Mouse (Mus musculus) ES-CJ7 (cell line): ENCODE measurements around the gene Arel1.
A peak's percentile ranks its signal among the peaks of the same experiment; 100 is the strongest.

ENCODE experiments used
- DNase-seq: peaks from one replicate; pipeline ENCODE4 v3.0.0; 2011; ENCODE audit warnings: low read depth, low spot score

Gene Arel1

DNA sequence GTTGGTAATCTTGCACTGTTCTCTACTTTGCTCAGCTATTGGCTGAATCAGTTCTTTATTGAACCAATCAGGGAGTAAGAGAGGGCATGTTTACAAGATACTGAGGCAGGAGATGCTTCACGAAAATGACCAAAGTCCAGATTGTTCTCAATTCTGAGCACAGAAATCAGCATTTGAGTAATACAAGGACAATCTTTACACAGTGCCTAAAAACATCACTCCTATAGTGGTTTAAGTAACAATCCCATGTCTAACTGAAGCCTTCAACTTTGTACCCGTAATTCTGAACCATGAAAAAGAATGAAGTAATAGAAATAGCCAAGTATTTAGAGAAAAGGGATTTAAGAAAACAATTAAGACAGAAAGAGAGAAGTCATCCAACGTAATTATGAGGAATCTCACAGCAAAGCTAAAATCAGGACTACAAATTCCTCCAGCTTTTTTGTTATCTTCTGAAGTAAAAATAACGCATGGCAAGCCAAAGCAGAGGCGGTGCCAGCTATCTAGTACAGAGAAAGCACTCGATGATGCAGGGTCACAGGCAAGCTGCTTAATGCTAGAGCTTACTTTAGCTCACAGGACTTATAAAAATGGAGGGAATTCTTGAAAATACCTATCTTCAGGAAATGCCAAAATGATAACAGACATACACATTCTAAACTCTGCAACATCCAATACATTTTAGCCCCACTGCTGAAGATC lies 22.0 kb downstream of the Arel1 start:
- no peak for DNase-seq

DNA sequence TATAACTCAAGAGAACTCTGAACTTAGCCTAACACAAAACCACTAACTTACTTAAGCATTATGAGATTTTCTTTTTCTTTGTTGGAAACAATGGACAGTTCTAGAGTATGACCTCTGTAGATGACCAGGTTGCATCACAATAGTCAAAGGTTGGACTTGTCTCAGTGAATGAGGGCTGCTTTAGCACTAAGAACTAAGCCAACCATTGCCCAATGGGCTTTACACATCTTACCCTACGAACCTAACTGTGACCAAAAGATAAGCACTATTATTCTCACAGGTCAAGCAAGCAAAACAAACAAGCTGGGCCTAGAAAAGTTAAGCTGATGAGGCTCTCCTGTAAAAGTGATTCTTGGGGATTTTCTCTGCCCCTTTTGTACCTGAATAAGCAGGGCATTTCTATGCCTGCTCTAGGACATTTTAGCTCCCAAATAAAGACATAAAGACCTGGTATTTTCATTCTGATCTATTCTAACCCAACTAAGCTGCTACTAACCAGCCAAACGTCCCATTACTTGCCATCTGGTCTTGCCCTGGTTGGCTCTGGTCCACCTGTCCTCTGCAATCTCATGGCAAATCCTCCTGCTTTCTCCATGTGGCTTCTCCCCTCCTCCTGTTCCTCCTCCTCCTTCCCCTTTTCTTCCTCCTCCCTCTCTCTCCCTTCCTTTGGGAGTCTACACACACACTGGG lies 22.7 kb downstream of the Arel1 start:
- no peak for DNase-seq

DNA sequence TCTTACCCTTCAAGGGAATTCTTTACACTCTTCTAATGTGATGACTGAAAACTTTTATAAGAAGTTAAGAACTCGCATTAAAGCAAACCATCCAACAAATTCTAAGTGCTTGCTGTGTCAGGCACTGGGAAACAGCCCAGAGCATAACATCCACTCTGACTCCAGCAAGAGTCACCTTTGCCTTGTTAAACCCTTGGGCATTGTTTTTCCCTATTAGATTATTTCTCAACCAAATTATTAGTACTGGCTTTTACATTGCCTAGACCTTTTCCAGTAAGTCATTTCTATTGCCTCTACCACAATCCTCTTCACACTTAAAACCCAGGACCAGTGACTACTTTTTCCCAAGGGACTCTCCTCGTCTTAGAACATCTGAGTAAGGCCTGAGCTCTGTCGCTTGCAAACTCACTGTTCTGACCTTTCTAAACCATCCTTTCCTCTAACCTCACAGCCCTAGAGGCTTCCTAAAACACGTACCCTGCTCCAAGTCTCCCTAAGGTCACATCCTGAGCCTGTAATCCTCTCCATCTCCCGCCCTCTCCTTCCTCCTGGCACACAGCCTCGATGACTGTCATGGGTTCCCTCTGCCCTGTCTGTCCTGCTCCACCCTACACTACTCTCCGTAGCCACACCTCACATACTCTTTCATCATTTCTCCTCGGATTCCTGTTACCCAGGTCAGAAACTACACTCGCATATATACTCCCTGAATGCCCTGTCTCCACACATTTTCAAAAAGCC lies 25.7 kb downstream of the Arel1 start:
- DNase-seq = no peak

DNA sequence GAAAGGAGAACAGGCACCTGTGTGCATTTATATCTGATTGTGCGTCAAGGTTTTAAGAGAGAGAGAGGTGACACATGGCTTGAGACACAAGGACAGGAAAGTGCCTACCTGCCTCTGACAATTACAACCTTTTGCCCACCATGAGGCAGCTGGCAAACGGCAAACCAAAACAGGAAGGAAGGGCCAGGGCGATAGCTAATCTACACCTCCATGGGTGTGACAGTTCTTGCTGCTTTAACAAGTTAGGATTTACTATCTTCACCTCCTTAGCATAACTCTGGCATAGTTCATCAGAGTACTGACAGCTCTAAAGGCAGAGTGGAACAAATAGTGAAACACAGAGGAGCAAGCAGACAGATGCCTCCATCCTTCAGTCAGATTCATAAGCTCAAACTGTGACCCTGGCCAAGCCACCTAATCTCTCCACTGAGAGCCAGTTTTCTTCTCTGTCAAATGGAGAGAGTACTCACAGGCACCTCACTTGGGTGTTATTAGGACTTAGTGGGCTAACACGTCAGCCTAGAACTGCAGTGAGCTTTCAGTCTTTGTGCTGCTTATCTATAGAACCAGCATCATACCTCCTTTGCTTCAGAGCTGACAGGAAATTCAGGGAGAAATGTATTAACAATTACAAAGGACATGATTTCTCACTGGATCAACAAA lies 26.4 kb downstream of the Arel1 start:
- DNase-seq = no peak

DNA sequence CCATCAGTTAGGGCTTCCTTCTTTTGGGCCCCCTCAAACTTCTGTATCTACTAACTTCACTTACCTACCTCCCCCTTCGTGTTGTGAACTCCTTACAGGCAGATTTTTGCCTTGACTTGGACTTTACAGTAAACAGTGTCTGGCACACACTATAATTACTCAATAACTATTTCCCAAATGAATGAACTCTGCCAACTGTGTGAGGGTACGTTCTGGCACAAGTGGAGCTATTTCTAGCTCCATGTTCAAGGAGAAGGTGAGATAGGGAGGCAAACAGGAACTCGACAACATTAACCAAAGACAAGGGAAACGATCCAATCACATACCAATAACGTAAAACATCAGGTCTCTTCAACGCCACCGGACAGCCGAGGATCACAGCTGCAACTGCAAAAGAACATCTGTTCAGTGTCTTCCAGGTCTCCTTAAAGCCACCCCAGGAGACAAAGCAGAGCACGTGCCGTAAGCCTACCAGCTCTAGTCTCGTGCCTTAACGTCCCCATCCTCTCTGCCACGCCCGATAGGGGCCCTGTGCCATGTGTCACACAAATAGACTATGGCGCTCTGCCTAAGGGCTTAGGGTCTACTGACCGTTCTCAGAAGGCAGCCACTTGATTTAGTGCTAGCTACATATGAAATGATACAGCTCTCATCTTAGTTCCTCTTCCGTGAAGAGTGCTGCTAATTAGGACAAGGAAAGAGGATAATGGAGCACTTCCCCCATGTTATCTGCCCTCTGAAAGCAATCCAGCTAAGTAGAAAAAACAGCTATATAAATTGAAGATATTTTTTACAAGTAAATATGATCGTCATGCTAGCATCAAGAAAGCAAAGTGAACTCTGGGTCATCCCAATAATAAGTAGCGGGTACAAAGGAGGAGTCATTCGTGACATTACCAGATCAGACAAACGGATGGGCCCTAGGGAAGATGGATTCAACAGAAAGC lies 27.4 kb downstream of the Arel1 start:
- DNase-seq = no peak

DNA sequence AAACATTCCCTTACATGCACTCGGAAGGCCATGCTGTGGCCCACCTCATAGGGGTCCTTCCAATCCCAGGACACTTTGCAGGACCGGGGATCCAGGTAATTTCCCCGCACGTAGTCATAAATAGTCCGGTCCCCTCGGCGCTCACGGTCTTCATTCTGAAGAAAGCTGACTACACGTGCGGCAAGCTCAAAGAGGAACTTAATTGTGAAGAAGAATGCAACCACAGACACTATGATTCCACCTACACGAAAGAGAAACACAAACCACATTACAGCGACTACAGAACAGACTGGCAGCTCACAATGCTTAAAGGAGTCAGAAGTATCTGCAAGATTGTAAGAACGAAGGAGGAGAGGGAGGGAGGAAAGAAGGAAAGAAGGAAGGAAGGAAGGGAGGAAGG lies 29.0 kb downstream of the Arel1 start:
- no peak for DNase-seq

DNA sequence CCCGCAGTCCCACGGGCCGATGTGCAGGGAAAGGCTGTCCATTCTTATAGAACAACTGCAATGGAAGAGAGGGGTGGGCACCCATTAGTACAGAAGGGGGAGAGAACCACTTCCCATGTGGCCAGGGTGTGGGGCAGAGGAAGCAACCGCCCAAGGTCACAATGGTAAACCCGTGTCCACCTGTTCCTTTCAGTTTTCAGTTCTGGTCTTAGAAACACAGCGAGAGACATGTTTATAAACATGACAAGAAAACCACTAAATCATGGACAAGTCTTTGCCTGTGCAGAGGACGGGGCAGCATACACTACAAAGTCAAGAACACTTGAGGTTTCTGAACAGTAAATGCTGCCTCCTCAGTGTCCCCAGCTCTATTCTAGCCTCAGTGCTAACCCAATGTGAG lies 30.4 kb downstream of the Arel1 start:
- no peak for DNase-seq

DNA sequence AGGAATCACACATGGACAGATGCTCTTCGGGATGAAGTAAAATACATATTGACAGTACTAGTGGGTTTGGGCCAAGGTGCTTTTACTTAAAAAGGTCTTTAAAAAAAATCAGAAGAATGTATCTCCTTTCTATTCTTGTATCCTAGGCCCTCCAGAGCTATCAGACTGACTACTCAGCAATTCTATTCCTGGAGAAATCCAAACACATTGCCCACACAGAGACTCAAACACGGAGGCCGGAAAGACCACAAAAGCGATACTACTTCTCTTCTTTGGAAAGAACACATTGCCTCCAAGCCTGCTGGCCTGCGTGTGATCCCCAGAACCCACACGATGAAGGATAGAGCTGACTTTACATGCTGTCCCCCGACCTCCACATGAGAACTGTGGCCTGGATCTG lies 31.6 kb downstream of the Arel1 start:
- DNase-seq = no peak

DNA sequence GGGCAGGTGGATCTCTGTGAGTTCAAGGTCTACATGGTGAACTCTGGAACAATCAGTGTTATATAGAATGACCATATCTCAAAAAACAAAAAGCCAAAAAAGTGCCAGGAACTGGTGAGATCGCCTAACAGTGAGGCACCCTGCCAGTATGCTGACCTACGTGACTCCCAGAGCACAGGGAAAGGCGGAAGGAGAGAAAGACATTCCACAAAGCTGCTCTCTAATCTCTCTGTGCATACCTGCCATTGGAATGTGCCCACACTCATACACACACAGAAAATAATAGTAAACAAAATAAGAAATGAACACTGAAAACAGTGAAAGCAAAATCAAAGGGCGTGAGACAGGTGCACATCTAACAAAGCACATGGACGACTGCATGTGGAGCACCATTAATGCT lies 35.4 kb downstream of the Arel1 start:
- DNase-seq = no peak

DNA sequence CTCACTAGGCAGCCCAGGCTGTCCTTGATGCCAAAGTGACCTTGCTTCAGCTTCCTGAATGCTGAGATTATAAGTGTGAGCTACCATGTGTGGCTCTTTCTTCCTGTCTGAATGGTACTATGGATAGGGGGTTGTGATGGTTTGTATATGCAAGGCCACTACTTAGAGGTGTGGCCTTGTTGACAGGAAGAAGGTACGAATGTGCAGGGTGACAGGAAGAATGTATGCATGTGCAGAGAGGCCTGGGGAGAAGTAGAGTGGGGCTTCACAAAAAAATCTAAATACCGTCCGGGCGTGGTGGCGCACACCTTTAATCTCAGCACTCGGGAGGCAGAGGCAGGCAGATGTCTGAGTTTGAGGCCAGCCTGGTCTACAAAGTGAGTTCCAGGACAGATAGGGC lies 38.5 kb downstream of the Arel1 start:
- peak; percentile 41 for DNase-seq

DNA sequence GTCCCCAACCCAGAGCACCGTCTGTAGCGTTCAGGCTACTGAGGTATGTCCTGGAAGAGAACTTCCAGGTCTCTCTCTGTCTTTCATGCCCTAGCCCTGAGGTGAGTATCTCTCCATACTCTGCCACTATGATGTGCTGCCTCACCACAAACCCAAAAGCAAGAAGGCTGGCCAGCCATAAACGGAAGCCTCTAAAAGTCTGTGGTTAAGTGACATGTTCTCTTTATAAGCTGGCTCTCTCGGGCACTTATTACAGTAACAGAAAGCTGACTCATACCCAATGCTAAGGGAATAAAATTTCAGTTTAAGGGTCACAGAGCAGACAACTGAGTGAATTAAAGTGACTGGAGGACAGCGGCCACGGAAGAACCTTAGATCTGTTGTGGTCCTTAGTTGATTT lies 44.2 kb downstream of the Arel1 start:
- no peak for DNase-seq

DNA sequence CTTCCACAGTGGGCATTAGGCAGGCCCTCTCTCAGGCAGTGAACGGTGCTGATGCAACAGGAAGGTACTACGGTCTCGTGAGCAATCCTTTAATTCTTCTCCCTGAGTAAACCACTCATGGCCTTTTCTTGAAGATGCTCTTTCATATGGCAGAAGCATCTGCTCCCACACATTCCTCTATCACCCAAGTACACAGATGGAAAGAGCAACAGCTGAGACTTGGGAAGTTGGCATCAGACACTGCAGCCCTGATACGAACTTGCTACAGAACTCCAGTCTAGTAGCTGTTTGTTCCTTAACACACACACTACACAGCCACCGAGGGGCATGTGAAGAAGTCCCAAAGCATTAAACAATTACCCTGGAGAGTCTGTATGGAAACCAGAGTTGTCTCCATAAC lies 46.4 kb downstream of the Arel1 start:
- DNase-seq = no peak

DNA sequence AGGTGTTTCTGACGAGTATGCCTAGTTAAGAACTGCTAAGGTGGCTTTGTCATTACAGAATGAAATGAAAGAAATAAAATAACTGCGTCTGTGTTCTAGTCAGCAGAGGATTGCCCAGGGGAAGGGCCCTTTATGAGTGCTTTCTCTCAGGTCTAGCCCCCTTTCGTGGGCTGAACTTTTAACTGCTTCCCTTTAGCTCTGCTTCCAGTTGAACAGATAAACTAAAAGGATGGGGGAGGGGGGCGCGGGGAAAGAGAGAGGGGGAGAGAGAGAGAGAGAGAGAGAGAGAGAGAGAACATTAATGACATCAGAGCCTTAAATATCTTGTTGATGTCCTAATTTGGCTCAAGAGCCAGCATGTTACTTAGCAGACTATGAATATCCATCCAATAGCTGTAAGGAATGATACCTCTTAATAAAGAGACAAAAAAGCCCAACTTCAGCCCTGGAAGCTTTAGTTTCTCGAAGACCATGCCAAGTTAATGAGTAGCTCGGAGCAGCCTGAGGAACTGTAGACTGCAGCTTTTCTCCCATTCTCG lies 48.8 kb downstream of the Arel1 start:
- no peak for DNase-seq

DNA sequence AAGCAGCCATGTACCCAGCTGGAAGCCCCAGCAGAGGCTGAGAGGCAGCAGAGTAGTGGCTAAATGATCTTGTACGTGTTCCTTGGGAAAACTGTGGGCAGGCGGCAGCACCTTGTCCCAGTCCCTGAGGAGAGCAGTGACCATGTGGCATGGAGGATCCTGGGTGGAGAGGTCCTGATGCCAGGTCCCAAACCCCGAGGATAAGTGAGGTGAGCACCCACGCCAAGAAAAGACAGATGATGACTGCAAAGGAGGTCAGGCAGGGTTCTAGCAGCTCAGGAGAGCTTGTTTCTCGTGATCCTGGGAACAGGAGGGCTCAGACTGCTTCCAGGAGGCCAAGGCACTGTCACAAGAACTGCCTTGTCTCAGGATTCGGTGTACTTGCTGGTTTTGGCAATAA lies 51.9 kb downstream of the Arel1 start:
- no peak for DNase-seq

DNA sequence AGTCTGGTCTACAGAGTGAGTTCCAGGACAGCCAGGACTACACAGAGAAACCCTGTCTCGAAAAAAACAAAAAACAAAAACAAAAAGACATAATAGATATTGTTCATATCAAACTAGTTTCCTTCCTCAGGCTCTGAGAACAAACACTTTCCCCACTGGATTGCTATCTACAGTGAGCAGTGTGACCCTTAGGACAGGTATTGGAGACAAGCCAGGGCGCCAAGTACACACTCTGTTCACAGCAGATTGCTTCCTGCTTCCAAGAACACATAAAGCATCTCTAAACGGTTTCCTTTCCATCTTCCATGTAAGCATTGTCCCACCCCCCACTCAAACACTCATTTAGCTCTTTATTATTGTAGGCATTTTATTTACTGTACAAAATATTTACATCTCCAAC lies 52.9 kb downstream of the Arel1 start:
- no peak for DNase-seq

DNA sequence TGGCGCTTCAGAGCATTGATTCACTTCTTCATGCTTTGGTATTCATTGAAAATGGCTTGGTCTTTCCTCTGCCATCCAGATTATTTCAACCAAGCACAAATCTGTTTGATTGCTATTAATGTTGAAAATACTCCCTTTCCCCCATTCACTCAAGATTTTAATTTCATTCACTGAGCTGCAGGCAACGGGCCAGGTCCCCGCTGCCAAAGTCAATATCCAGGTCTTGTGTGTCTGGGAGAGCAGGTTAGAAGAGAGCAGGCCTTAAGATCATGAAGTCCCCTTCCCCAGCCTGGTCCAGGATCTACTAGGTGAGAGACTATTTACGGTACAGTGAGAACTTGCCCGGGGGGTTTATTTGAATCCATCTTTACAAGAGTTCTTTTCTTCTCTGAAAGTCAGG lies 55.7 kb downstream of the Arel1 start:
- DNase-seq = no peak

DNA sequence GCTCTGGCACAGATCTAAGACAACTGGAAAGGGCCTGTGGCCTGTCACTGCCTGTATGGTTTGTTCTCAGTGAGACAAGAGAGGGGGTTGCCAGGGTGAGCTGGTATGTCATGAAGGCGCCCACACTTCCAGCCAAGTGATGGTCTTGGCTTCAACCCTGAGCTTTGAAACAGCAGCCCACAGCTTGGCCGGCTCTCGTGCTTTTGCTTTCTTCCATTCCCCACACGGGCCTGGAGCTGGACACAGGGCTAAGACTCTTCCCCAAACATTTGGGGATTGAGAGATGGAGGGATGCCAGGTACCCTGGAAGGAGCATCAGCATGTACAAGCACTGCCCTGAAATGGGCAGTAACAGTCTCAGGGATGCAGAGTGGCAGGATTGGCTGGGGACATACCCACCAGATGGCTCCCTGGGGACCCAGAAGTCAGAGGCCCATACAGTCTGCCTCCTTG lies 58.0 kb downstream of the Arel1 start:
- DNase-seq = no peak

DNA sequence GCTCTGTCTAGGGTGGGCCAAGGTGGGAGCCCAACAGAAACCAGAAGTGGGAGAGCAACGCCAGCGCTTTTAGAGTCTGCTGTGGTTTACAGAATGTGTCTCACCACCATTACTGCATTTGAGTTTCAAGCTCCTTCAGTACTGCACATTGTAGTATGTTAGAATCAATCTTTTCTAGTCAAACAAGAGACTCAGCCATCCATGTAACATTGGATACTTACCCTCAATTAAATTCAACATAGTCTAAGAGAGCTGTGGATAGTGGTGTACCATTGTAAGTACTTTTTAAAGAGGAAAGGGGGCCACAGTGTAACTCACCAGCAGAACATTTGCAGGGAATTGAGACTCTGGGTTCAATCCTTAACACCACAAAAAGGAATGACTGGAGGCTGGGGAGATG lies 59.1 kb downstream of the Arel1 start:
- DNase-seq = no peak

DNA sequence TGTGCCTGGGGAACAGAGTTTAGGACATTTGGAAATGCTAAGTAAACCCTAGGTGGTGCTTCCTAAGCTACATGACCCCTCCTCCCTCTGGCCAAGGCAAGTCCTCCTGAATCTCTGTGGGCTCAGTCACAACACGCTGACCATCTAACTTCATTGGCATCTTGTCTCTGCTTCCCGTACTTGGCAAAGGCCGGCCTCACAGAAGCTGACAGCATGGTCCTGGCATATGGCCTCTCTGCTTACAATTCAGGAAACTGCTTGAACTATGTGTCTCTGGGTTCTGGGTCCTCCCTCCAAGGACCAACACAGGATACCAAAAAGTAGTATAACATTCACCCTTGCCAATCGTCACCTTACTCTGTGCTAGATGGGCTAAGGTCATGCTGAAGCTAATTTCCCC lies 60.6 kb downstream of the Arel1 start:
- no peak for DNase-seq

DNA sequence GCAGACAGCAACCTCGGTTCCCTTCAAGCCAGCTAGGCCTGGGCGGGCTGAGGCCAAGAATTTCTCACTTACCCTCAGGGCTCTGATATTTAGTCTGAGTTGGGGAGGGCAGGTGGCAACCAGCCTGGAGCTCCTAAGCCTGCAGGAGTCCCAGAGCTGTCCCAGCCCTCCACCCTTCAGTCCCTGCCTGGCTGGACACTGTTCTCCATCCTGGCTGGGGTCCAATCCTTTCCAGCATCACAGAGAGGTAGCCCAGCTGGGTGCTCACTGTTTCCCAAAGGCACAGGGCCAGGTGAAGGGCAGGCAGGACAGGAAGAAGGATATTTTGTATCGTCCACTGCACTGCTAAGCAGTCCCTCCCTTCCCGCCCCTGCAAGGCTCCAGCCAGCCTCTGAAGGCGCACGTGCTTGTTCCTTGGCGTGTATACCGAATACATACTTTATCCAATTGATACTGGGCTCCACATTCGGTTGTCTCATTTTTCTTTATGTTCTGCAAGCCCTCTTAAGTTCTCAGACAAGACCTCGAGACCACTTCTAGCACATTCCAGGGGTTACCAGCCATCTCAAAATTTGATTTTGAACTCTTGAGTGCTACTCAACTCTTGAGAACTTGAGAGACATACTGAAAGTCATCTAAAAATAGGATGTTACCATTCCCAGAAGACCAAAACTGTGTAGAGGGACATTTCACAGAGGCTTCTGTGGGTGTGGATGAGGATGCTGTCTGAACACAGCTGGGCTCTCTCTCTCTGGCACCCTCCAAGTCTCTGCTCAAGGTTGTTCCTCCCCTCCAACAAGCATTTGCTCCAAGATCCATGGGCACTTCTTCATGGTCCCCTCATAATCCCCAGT lies 62.8 kb downstream of the Arel1 start:
- no peak for DNase-seq
